Mouse (Mus musculus) A20 (cell line): Measurements from ENCODE around the gene Trpm4.

Source experiments
- DNase-seq: peaks from one replicate; pipeline ENCODE4 v3.0.0-alpha.2; 2011; ENCODE audit warnings: low read depth, low spot score

Trpm4 gene

GRCm38 (mm10) chr7:45312686-45313453, 20.7 kb downstream of the Trpm4 start:
- DNase-seq: no peak

- no peak for DNase-seq
Observed at GRCm38 (mm10) chr7:45312023-45312422, 21.6 kb downstream of the Trpm4 start.

GRCm38 (mm10) chr7:45309455-45309854, 24.1 kb downstream of the Trpm4 start:
- peak; percentile 76 for DNase-seq

GRCm38 (mm10) chr7:45308551-45309240, 24.9 kb downstream of the Trpm4 start:
- no peak for DNase-seq

- DNase-seq: peak; percentile 89
Observed at GRCm38 (mm10) chr7:45305275-45305674, 28.3 kb downstream of the Trpm4 start.

GRCm38 (mm10) chr7:45304869-45305268, 28.7 kb downstream of the Trpm4 start:
- DNase-seq: peak; percentile 16

GRCm38 (mm10) chr7:45302626-45303025, 31.0 kb downstream of the Trpm4 start:
- no peak for DNase-seq

GRCm38 (mm10) chr7:45300270-45300669, 33.3 kb downstream of the Trpm4 start:
- DNase-seq: peak; percentile 51

GRCm38 (mm10) chr7:45299752-45300151, 33.8 kb downstream of the Trpm4 start:
- DNase-seq: peak; percentile 88

GRCm38 (mm10) chr7:45297563-45297962, 36.0 kb downstream of the Trpm4 start:
- peak; percentile 24 for DNase-seq

- DNase-seq: no peak
Observed at GRCm38 (mm10) chr7:45296626-45297025, 37.0 kb downstream of the Trpm4 start.

- DNase-seq: no peak
Observed at GRCm38 (mm10) chr7:45286486-45286885, 47.1 kb downstream of the Trpm4 start.

GRCm38 (mm10) chr7:45277136-45277760, 56.3 kb downstream of the Trpm4 start, which contains the start of gene Slc6a21:
Slc6a21 (plus strand) TSS chr7:45277513.
- DNase-seq: peak; percentile 81

GRCm38 (mm10) chr7:45273672-45274071, 59.9 kb downstream of the Trpm4 start:
- no peak for DNase-seq

- no peak for DNase-seq
Observed at GRCm38 (mm10) chr7:45272786-45273412, 60.7 kb downstream of the Trpm4 start.

GRCm38 (mm10) chr7:45265518-45265917, 68.1 kb downstream of the Trpm4 start:
- DNase-seq: no peak

GRCm38 (mm10) chr7:45264348-45264747, 69.2 kb downstream of the Trpm4 start:
- no peak for DNase-seq

- no peak for DNase-seq
Observed at GRCm38 (mm10) chr7:45263006-45263607, 70.5 kb downstream of the Trpm4 start.

GRCm38 (mm10) chr7:45262266-45262665, 71.3 kb downstream of the Trpm4 start:
- no peak for DNase-seq

GRCm38 (mm10) chr7:45259281-45259680, 74.3 kb downstream of the Trpm4 start:
- DNase-seq: no peak

- DNase-seq: no peak
Observed at GRCm38 (mm10) chr7:45257063-45257840, 76.3 kb downstream of the Trpm4 start.
